Mouse (Mus musculus) liver, embryonic 14.5 days (tissue): Measurements from ENCODE around the gene Ndufc2. TPM values are rescaled to one million over a fixed set of nuclear protein-coding genes. Genes with fewer than 3 reads are reported as not detected.

Source experiments
- ATAC-seq: fragments of 200-750 bp; cut with Nextera tagmentation; 2 replicates; pipeline ENCODE4 v1.8.0; 2017; ENCODE audit warnings: moderate number of reproducible peaks, mild to moderate bottlenecking, moderate library complexity; ENCODE audit not compliant: insufficient read depth
- DNase-seq, 3 experiments: peaks; one replicate each; pipeline ENCODE4 v3.0.0-alpha.2; 2012 to 2013; ENCODE audit warnings: low read depth in 3 of 3, low spot score in 3 of 3
- H3K27ac ChIP-seq: fragments of 300-500 bp; sonication (generic); 2 replicates; pipeline ENCODE4 v1.5.1; 2014; ENCODE audit warnings: moderate library complexity, mild to moderate bottlenecking, control low read depth, inconsistent platforms
- H3K27me3 ChIP-seq: fragments of 300-500 bp; sonication (generic); 2 replicates; pipeline ENCODE4 v1.6.1; 2014; ENCODE audit warnings: mild to moderate bottlenecking, low read length, moderate library complexity; ENCODE audit not compliant: control insufficient read depth, insufficient read depth
- H3K36me3 ChIP-seq: fragments of 300-500 bp; sonication (generic); replicated peaks from 2 replicates; pipeline ENCODE4 v1.6.1; 2014; ENCODE audit warnings: low read depth; ENCODE audit not compliant: control insufficient read depth, insufficient read depth
- H3K4me1 ChIP-seq, 2 experiments: fragments of 200-500 bp in 1 of 2; fragments of 300-500 bp in 1 of 2; sonication (generic) in 1 of 2; replicated peaks; 2 replicates each; pipeline ENCODE4 v1.6.1; 2012 to 2014; ENCODE audit warnings: antibody characterized with exemption in 1 of 2, inconsistent platforms in 1 of 2, low read length in 1 of 2; ENCODE audit not compliant: control insufficient read depth in 2 of 2, insufficient read depth in 2 of 2
- H3K4me2 ChIP-seq: fragments of 300-500 bp; sonication (generic); 2 replicates; pipeline ENCODE4 v1.6.1; 2014; ENCODE audit warnings: low read depth, mild to moderate bottlenecking, control low read depth, moderate library complexity
- H3K4me3 ChIP-seq, 2 experiments: fragments of 200-500 bp in 1 of 2; fragments of 300-500 bp in 1 of 2; sonication (generic) in 1 of 2; 2 replicates each; pipeline ENCODE4 v1.5.1; 2012 to 2014; ENCODE audit warnings: low read depth in 2 of 2, low read length in 2 of 2, mild to moderate bottlenecking in 2 of 2, control low read depth in 1 of 2, inconsistent platforms in 1 of 2, moderate library complexity in 1 of 2; ENCODE audit not compliant: insufficient read depth in 1 of 2
- H3K9ac ChIP-seq: fragments of 300-500 bp; sonication (generic); replicated peaks from 2 replicates; pipeline ENCODE4 v1.6.1; 2014; ENCODE audit warnings: mild to moderate bottlenecking, control low read depth, moderate library complexity
- H3K9me3 ChIP-seq: fragments of 300-500 bp; sonication (generic); 2 replicates; pipeline ENCODE4 v1.6.1; 2016; ENCODE audit warnings: low read length, mixed read lengths; ENCODE audit not compliant: control insufficient read depth
- CTCF ChIP-seq: IDR thresholded peaks from 2 replicates; pipeline ENCODE4 v1.5.1; 2016; ENCODE audit warnings: antibody characterized with exemption, low read depth, control low read depth
- EP300 ChIP-seq: IDR thresholded peaks from 2 replicates; pipeline ENCODE4 v1.6.1; 2016; ENCODE audit warnings: antibody characterized with exemption, low read depth
- WGBS: fragments of 180-500 bp; shearing (Covaris S2); extraction: QIAGEN DNeasy Blood & Tissue Kit; methylation state at CpG from one replicate; pipeline ENCODE4 v1.1.7; 2014; ENCODE audit not compliant: insufficient replicate concordance; 5-methylcytosine and 5-hydroxymethylcytosine counted together
- polyA plus RNA-seq, 2 experiments: library from polyadenylated mRNA; depleted of rRNA in 1 of 2; stranded (reverse) in 1 of 2; unstranded in 1 of 2; fragments of >200 nt; fragmentation: Nextera tagmentation in 1 of 2; extraction: Ambion mirVana in 1 of 2; gene quantifications; 2 replicates each; pipeline versions ENCODE4 v1.2.1 to v1.2.3; 2012 to 2014

Gene Ndufc2
- polyA plus RNA-seq, 2 experiments: 107 to 250 TPM

DNA sequence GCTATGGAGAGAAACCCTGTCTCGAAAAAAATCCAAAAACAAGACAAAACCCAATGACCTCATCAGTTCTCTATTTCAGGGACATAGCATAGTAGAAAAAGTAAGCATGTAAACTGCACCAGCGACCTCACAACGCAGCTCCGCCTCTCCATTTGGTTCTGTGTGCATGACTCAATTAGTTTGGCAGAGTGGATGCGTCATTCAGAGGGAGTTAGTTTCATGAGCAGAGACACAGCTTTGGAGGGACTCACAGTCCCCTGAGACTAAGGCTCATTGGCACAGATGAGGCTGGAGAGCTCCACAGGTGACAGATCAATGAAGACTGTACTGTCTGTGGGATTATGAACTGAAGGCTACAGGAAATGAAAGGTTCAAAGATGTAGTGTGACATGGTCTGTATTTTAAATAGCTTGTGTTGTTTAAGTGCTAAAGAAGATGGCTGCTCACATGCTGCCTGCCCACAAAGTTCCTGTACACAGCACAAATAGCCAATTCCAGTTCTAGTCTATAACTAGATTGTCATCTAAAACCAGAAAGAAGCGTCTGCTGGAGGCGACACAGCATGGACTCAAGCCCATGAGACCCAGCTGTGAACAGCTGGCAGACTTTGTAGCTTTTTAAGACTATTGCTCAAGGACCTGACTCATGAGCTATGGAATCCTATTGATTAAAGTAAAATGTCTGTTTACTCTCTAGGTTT, 13.5 kb upstream of the Ndufc2 start:
- H3K4me1 ChIP-seq: no peaks in the 10 kb centered on the region
- 83% methylated on average over 7 of the region's 7 CpGs for WGBS
- no peaks in the 10 kb centered on the region for H3K9me3 ChIP-seq
- no peak for TF ChIP-seq EP300
- TF ChIP-seq CTCF: no peak
- H3K4me3 ChIP-seq: no peak overlapping the region
- H3K4me2 ChIP-seq: no peak overlapping the region
- H3K27me3 ChIP-seq: no peaks in the 10 kb centered on the region
- no peak overlapping the region for H3K9ac ChIP-seq
- ATAC-seq (no peak), DNase-seq (no peak)
- H3K36me3 ChIP-seq: peaks cover 65% of the 10 kb centered on the region
- H3K27ac ChIP-seq: no peak overlapping the region

- Histone ChIP-seq H3K4me1 (no peaks in the 10 kb centered on the region), H3K27me3 (no peaks in the 10 kb centered on the region), H3K4me3 (no peak overlapping the region), H3K9me3 (no peaks in the 10 kb centered on the region), H3K27ac (no peak overlapping the region), H3K4me2 (no peak overlapping the region), H3K9ac (no peak overlapping the region), H3K36me3 (peaks cover 67% of the 10 kb centered on the region)
- DNase-seq (no peak), ATAC-seq (no peak)
- 80% methylated on average over 5 of the region's 5 CpGs for WGBS
- TF ChIP-seq EP300: no peak
- TF ChIP-seq CTCF: no peak
Observed at GRCm38 (mm10) chr7:97386806-97387370, 12.9 kb upstream of the Ndufc2 start.

DNA sequence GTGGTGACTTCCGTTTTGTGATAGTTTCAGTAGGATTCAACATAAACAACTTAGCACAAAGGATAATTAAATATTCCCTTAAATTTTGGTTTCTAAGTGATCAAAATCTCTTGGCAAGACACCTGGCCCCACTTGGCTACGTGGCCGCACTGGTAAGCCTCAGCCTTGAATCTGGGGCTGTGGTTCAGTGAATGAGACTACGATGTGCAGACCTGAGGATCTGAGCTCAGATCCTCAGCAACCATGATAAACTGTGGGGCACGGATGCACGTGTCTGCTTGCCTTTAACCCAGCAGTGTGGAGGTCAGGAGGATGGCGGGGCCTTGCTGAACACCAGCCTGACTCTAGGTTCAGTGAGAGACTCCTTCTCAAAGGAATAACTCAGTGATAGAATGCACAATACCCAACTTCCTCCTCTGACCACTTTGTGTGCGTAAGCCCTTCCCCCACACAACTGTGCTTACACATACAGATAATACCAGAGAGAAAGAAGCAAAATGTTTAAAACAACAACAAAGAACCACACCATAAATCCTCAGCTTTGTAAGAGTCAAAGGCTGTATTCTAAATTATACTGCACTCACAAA, 12.1 kb upstream of the Ndufc2 start:
- Histone ChIP-seq H3K4me1 (no peaks in the 10 kb centered on the region), H3K9me3 (no peaks in the 10 kb centered on the region), H3K27me3 (no peaks in the 10 kb centered on the region), H3K27ac (no peak overlapping the region), H3K9ac (no peak overlapping the region), H3K36me3 (peaks cover 64% of the 10 kb centered on the region), H3K4me3 (no peak overlapping the region), H3K4me2 (no peak overlapping the region)
- DNase-seq (no peak), ATAC-seq (no peak)
- WGBS: 74% methylated on average over 8 of the region's 8 CpGs
- TF ChIP-seq EP300: no peak
- TF ChIP-seq CTCF: no peak

GRCm38 (mm10) chr7:97388541-97388940, 11.3 kb upstream of the Ndufc2 start:
- WGBS: 75% methylated on average over 4 of the region's 4 CpGs
- no peaks in the 10 kb centered on the region for H3K4me1 ChIP-seq
- H3K4me3 ChIP-seq: no peak overlapping the region
- no peak overlapping the region for H3K4me2 ChIP-seq
- DNase-seq (no peak), ATAC-seq (no peak)
- H3K27me3 ChIP-seq: no peaks in the 10 kb centered on the region
- TF ChIP-seq EP300: no peak
- TF ChIP-seq CTCF: no peak
- H3K36me3 ChIP-seq: peaks cover 55% of the 10 kb centered on the region
- no peaks in the 10 kb centered on the region for H3K9me3 ChIP-seq
- H3K27ac ChIP-seq: no peak overlapping the region
- H3K9ac ChIP-seq: no peak overlapping the region

DNA sequence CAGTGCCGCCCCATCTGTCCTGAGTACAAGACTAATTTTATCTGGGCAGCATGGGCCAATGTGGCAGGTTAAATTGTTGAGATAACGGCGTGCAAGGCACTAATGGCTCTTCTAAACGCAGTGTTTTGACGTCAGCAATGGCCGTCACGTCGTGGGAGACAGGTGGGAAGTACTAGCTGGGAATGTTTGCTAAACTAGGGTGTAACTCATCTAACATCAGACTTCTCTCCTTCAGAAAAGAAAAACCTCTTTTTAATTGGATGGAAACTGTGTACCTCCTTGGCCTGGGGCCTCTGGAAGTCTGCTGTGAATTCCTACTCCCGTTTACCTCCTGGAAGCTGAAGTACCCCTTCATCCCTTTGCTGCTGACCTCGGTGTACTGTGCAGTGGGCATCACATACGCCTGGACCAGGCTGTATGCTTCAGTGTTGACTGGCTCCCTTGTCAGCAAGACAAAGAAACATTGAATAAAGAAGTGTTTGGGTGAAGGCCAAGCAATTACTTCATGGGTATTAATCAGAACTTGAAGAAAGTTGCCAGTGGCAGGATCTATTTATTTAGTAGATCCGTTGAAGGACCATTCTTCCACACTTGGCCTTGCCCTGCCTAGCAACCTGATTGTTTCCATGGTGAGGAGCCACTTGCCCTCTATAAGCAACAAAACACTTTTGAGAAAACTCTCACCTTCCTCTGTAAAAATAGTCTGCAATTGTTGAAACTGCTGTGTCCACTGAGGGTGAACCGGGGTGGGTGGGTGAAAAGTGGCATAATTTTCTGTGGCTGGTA, 8.3 kb upstream of the Ndufc2 start:
- Histone ChIP-seq H3K9ac (no peak overlapping the region), H3K27ac (no peak overlapping the region), H3K4me3 (no peak overlapping the region), H3K27me3 (no peaks in the 10 kb centered on the region), H3K4me1 (no peaks in the 10 kb centered on the region), H3K36me3 (peaks cover 37% of the 10 kb centered on the region), H3K4me2 (no peak overlapping the region), H3K9me3 (no peaks in the 10 kb centered on the region)
- WGBS: 79% methylated on average over 13 of the region's 13 CpGs
- DNase-seq (no peak), ATAC-seq (no peak)
- no peak for TF ChIP-seq CTCF
- TF ChIP-seq EP300: no peak
